Mouse (Mus musculus): ENCODE results near the gene Insig1.

DNA sequence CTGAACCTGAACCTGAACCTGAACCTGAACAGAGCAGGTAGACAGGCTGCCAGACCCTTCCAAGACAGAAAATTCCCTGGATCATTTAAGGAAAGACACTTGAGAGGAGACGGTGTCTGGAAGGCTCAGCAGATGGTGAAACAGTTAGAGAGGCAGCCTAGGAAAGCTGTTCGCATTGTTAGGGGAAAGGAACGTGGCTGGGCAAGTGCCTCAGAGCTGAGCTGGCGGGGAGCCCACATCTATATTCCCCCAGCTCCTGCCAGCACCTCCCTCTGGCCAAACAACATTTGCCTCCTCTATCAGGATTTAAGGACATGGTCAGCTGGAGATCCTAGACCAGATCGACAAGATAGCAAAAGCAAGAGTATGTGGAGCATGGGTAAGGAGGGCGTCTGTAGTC is 10.2 kb upstream of the Insig1 start:
- TF ChIP-seq POLR2A (IDR thresholded peaks at IDR 0.05; ENCODE audit: low read depth, low read length) (no peak), CTCF (IDR thresholded peaks at IDR 0.05; ENCODE audit: extremely low read depth, insufficient read length, insufficient replicate concordance, low read depth, low read length) (no peak)
